Mouse (Mus musculus) C2C12 (cell line): ENCODE measurements around the gene Muc5ac.

Source experiments
- CTCF ChIP-seq: IDR thresholded peaks from one replicate; pipeline ENCODE4 v1.5.1; 2011; ENCODE audit not compliant: control insufficient read depth, insufficient read depth, insufficient read length
- FOSL1 ChIP-seq: IDR thresholded peaks from one replicate; pipeline ENCODE4 v1.8.0; 2011; ENCODE audit warnings: mild to moderate bottlenecking, low read length; ENCODE audit not compliant: poor library complexity, insufficient read depth, severe bottlenecking
- MYOG ChIP-seq: IDR thresholded peaks from one replicate; pipeline ENCODE4 v1.6.1; 2011; ENCODE audit not compliant: control insufficient read depth, insufficient read length; ENCODE audit errors: extremely low read depth

GRCm38 (mm10) chr7:141840354-141840753 lies 51.6 kb downstream of the Muc5ac start:
- TF ChIP-seq CTCF: no peak
- no peak for TF ChIP-seq MYOG
- no peak for TF ChIP-seq FOSL1
